Mouse (Mus musculus) midbrain, postnatal 0 days (tissue): ENCODE data around the gene Fkbpl. TPM values are rescaled to one million over a fixed set of nuclear protein-coding genes. Genes with fewer than 3 reads are reported as not detected.
A peak's percentile ranks its signal among the peaks of the same experiment; 100 is the strongest.

Source experiments
- ATAC-seq: fragments of 200-750 bp; cut with Nextera tagmentation; 2 replicates; pipeline ENCODE4 v1.8.0; 2017; ENCODE audit warnings: moderate number of reproducible peaks, mild to moderate bottlenecking, moderate TSS enrichment, moderate library complexity; ENCODE audit not compliant: low FRiP score
- DNase-seq: peaks from one replicate; pipeline ENCODE4 v3.0.0-alpha.2; 2015; ENCODE audit warnings: low spot score
- H3K27ac ChIP-seq: fragments of 300-500 bp; sonication (generic); 2 replicates; pipeline ENCODE4 v1.5.1; 2014; ENCODE audit warnings: low read depth, mild to moderate bottlenecking, low read length, mixed read lengths
- H3K27me3 ChIP-seq: fragments of 300-500 bp; sonication (generic); 2 replicates; pipeline ENCODE4 v1.6.1; 2014; ENCODE audit warnings: low read length, control low read depth, mixed read lengths; ENCODE audit not compliant: insufficient read depth
- H3K36me3 ChIP-seq: fragments of 300-500 bp; sonication (generic); 2 replicates; pipeline ENCODE4 v1.6.1; 2014; ENCODE audit warnings: low read length, control low read depth, mixed read lengths; ENCODE audit not compliant: insufficient read depth
- H3K4me1 ChIP-seq: fragments of 300-500 bp; sonication (generic); 2 replicates; pipeline ENCODE4 v1.6.1; 2014; ENCODE audit warnings: mild to moderate bottlenecking, control low read depth, antibody characterized with exemption, low read length, mixed read lengths; ENCODE audit not compliant: insufficient read depth
- H3K4me2 ChIP-seq: fragments of 300-500 bp; sonication (generic); 2 replicates; pipeline ENCODE4 v1.6.1; 2014; ENCODE audit warnings: low read depth, mild to moderate bottlenecking, low read length, mixed read lengths; ENCODE audit not compliant: poor library complexity, severe bottlenecking
- H3K4me3 ChIP-seq: fragments of 300-500 bp; sonication (generic); 2 replicates; pipeline ENCODE4 v1.5.1; 2014; ENCODE audit warnings: low read depth, mild to moderate bottlenecking, low read length, moderate library complexity
- H3K9ac ChIP-seq: fragments of 300-500 bp; sonication (generic); replicated peaks from 2 replicates; pipeline ENCODE4 v1.6.1; 2014; ENCODE audit warnings: mild to moderate bottlenecking, low read length, moderate library complexity, mixed read lengths; ENCODE audit not compliant: poor library complexity, severe bottlenecking
- H3K9me3 ChIP-seq: fragments of 300-500 bp; sonication (generic); 2 replicates; pipeline ENCODE4 v1.6.1; 2016; ENCODE audit warnings: low read length, control low read depth
- CTCF ChIP-seq: IDR thresholded peaks from 2 replicates; pipeline ENCODE4 v1.5.1; 2016; ENCODE audit warnings: antibody characterized with exemption, mild to moderate bottlenecking
- WGBS: fragments of 180-500 bp; shearing (Covaris S2); extraction: QIAGEN DNeasy Blood & Tissue Kit; methylation state at CpG from one replicate; pipeline ENCODE4 v1.1.7; 2014; 5-methylcytosine and 5-hydroxymethylcytosine counted together
- polyA plus RNA-seq: library from polyadenylated mRNA; unstranded; fragments of >200 nt; fragmentation: Nextera tagmentation; extraction: Ambion mirVana; gene quantifications from 2 replicates; pipeline ENCODE4 v1.2.1, GENCODE M21; 2015
- total RNA-seq: library from RNA; depleted of rRNA; stranded (reverse); fragments of >200 nt; gene quantifications from 2 replicates; pipeline ENCODE4 v1.2.3, GENCODE M21; 2014

Gene Fkbpl
- total and polyA plus RNA-seq, 2 experiments from 2014 or later: 6.2 to 10.7 TPM

- Histone ChIP-seq H3K27me3 (no peaks in the 10 kb centered on the region), H3K36me3 (no peaks in the 10 kb centered on the region), H3K9ac (peak within 1 kb of the TSS; percentile 65), H3K27ac (peak within 1 kb of the TSS; percentile 92), H3K4me2 (peak within 1 kb of the TSS; percentile 89), H3K4me1 (peaks cover 20% of the 10 kb centered on the region), H3K9me3 (no peaks in the 10 kb centered on the region), H3K4me3 (peak within 1 kb of the TSS; percentile 74)
- WGBS: 2% methylated on average over 29 of the region's 29 CpGs
- DNase-seq: no peak
- no peak; the same call in 1 of the 2 replicates for TF ChIP-seq CTCF
- ATAC-seq: no peak
Measured at GRCm38 (mm10) chr17:34627943-34628643, 16.5 kb upstream of the Fkbpl start, which contains the start of gene Ppt2. Ppt2 (minus strand) TSS chr17:34628510.

GRCm38 (mm10) chr17:34628644-34628967, 16.0 kb upstream of the Fkbpl start:
- 21% methylated on average over 5 of the region's 5 CpGs for WGBS
- H3K36me3 ChIP-seq: no peaks in the 10 kb centered on the region
- H3K4me3 ChIP-seq: peak overlapping the region; percentile 74
- peaks cover 20% of the 10 kb centered on the region for H3K4me1 ChIP-seq
- no peaks in the 10 kb centered on the region for H3K9me3 ChIP-seq
- DNase-seq (no peak), ATAC-seq (no peak)
- no peak for TF ChIP-seq CTCF
- peak overlapping the region; percentile 92 for H3K27ac ChIP-seq
- peak overlapping the region; percentile 89 for H3K4me2 ChIP-seq
- peak overlapping the region; percentile 65; the same call in 1 of the 2 replicates for H3K9ac ChIP-seq
- no peaks in the 10 kb centered on the region for H3K27me3 ChIP-seq

- DNase-seq: peak; percentile 78
- Histone ChIP-seq H3K4me2 (peak within 1 kb of the TSS; percentile 89), H3K27ac (peak within 1 kb of the TSS; percentile 92), H3K4me3 (peak within 1 kb of the TSS; percentile 74), H3K4me1 (peaks cover 20% of the 10 kb centered on the region), H3K27me3 (no peaks in the 10 kb centered on the region), H3K9ac (peak within 1 kb of the TSS; percentile 65), H3K36me3 (no peaks in the 10 kb centered on the region), H3K9me3 (no peaks in the 10 kb centered on the region)
- ATAC-seq: no peak; the same call in 1 of the 2 replicates
- no peak for TF ChIP-seq CTCF
- 2% methylated on average over 16 of the region's 16 CpGs for WGBS
Measured at GRCm38 (mm10) chr17:34629221-34629751, 15.3 kb upstream of the Fkbpl start, which contains the start of gene Prrt1. Prrt1 (plus strand) TSS chr17:34629533.

- ATAC-seq: no peak
- peak overlapping the region; percentile 74 for H3K4me3 ChIP-seq
- DNase-seq: no peak
- H3K9me3 ChIP-seq: no peaks in the 10 kb centered on the region
- H3K27me3 ChIP-seq: no peaks in the 10 kb centered on the region
- WGBS: 22% methylated on average over 12 of the region's 12 CpGs
- no peaks in the 10 kb centered on the region for H3K36me3 ChIP-seq
- H3K9ac ChIP-seq: peak overlapping the region; percentile 54; the same call in 1 of the 2 replicates
- peak overlapping the region; percentile 89 for H3K4me2 ChIP-seq
- no peak for TF ChIP-seq CTCF
- 0 out of 2 replicates have a peak overlapping the region, but pooled peaks have one; percentile 12 for H3K27ac ChIP-seq
- peaks cover 20% of the 10 kb centered on the region for H3K4me1 ChIP-seq
Measured at GRCm38 (mm10) chr17:34629796-34630603, 14.6 kb upstream of the Fkbpl start.

- DNase-seq: no peak
- peaks cover 20% of the 10 kb centered on the region for H3K4me1 ChIP-seq
Measured at GRCm38 (mm10) chr17:34630761-34631301, 13.7 kb upstream of the Fkbpl start.

More at GRCm38 (mm10) chr17:34630761-34631301, 13.7 kb upstream of the Fkbpl start:
- no peak for TF ChIP-seq CTCF
- H3K27me3 ChIP-seq: no peaks in the 10 kb centered on the region
- H3K4me3 ChIP-seq: peak overlapping the region; percentile 74
- no peak overlapping the region for H3K27ac ChIP-seq
- H3K4me2 ChIP-seq: peak overlapping the region; percentile 89
- peak overlapping the region; percentile 54 for H3K9ac ChIP-seq
- ATAC-seq: no peak
- no peaks in the 10 kb centered on the region for H3K36me3 ChIP-seq
- H3K9me3 ChIP-seq: no peaks in the 10 kb centered on the region
- WGBS: 3% methylated on average over 42 of the region's 48 CpGs
